ENCODE assay signal across 23 mouse cellular contexts in the genomic region with DNA sequence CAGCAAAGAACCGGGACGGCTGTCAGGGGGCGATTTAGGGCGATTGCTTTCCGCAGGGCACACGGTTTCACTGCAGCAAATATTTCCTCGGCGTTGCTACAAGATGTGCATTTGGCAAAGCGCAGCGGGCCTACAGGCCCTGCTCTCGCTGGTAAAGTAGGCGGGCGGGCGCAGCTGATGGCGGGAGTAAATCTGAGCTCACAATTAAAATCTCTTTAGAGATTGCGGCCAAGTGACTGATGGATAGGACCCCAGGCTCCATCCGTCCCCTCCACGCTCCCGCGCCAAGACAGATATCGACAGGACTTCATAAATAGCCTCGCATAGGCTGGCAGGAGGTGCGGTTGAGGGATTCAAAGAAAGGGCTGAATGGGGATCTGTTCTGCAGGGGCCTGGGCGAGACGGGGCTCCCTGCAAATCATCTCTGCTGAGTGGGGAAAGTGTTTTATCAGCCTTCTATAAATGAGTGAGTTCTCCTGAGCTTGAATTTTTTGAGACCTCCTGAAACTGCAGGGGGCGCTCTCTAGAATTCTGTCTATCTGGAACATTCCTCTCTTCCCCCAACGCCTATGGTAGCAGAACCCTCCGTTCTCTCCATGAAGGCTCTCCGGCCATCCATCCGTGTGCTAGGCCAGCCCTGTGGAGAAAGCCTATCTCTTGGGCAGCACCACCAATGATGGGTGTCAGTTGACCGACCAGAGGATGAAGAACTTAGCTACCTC. TPM values are rescaled to one million over a fixed set of nuclear protein-coding genes. Genes with fewer than 3 reads are reported as not detected.
DNase-seq lines count a peak whose midpoint lies in the region; ATAC-seq and TF ChIP-seq lines count a peak whose summit lies in the region.
"Had no signal": no experiment of that assay in that cellular context is flagged by ENCODE, and none has a peak within 500 bp of the region (broad histone marks: within the 10 kb centered on the region; RNA-seq: fewer than 3 reads in every experiment).

No protein-coding gene starts in this region.

- H3K27ac ChIP-seq in layer of hippocampus, adult 2 months, result no peak overlapping the region
- H3K27ac ChIP-seq: heart, embryonic 15.5 days; kidney, embryonic 15.5 days; left cerebral cortex, adult 2 months; limb, embryonic 15.5 days; liver, embryonic 15.5 days; neural tube, embryonic 12.5 days had no signal

- DNase-seq in layer of hippocampus, adult 2 months (ENCODE audit: low spot score in 2 of 2), result no peak
- DNase-seq in layer of hippocampus, postnatal 25 days (ENCODE audit: extremely low spot score in 1 of 2, low spot score in 1 of 2), result no peak
- DNase-seq in thymus, postnatal 4 days, result peak; percentile 44
- no peak for DNase-seq in thymus, adult 18-20 months
- peak; percentile 77 for DNase-seq in ZHBTc4 (ENCODE audit: low read depth, low spot score)
- no peak for DNase-seq in gastrocnemius, adult 8-10 months (ENCODE audit: low spot score in 2 of 2)
- DNase-seq: adrenal gland, adult 2 months; cerebellum, adult 18-20 months; forebrain, postnatal 0 days; gastrocnemius, postnatal 36 days; heart, postnatal 36 days; kidney, adult 11 months; kidney, postnatal 36 days; right cerebral cortex, adult 18-20 months; right cerebral cortex, postnatal 4 days had no signal

- ATAC-seq in megakaryocyte progenitor cell, adult 5-6 weeks (replicated peaks; ENCODE audit: poor library complexity), result no peak
- ATAC-seq: forebrain, postnatal 0 days had no signal

- TF ChIP-seq CTCF in layer of hippocampus, adult 2 months (conservative IDR thresholded peaks at IDR 0.05), result peak; percentile 49

- H3K4me3 ChIP-seq in layer of hippocampus, adult 2 months, result no peak overlapping the region
- H3K4me3 ChIP-seq: heart, embryonic 15.5 days; kidney, embryonic 15.5 days; left cerebral cortex, adult 2 months; limb, embryonic 15.5 days; liver, embryonic 15.5 days; neural tube, embryonic 12.5 days had no signal

RNA-seq across cellular contexts. Expression of a gene that starts 38.5 kb away (rescaled TPM):
- 10 to 100 TPM; 70.1 to 73.8 TPM for total RNA-seq in layer of hippocampus, adult 2 months (2021)
- 10 to 100 TPM; 56.9 to 68.0 TPM for total RNA-seq in layer of hippocampus, postnatal 25 days (2021)
- total RNA-seq in megakaryocyte progenitor cell, adult 5-6 weeks (2015), result 4.9 and 8.3 TPM in 2 replicates
- 2.3 and 3.7 TPM in 2 replicates for total RNA-seq in megakaryocyte progenitor cell, adult 5-6 weeks (2017)
- 10 to 100 TPM; 12.1 to 28.3 (median 24.5) TPM for total RNA-seq in gastrocnemius, adult 8-10 months (2022)
- total RNA-seq: monocyte, adult 5-6 weeks had no signal

Comparison
In these comparisons a context has a peak if more than half of its experiments do, and no peak if none do; other contexts are left out.
1. DNase-seq: peak in thymus, postnatal 4 days (single experiment) and ZHBTc4 (single experiment); none in layer of hippocampus, adult 2 months (0 of 2), layer of hippocampus, postnatal 25 days (0 of 2), thymus, adult 18-20 months (0 of 2) and gastrocnemius, adult 8-10 months (0 of 2).